Mouse (Mus musculus): ENCODE data around the gene Hist1h2bn.
"Not testable (repeated sequence)": the region's sequence is repeated elsewhere in the genome, so short reads cannot be mapped to it uniquely, and the experiment has no call there.

Gene Hist1h2bn

DNA sequence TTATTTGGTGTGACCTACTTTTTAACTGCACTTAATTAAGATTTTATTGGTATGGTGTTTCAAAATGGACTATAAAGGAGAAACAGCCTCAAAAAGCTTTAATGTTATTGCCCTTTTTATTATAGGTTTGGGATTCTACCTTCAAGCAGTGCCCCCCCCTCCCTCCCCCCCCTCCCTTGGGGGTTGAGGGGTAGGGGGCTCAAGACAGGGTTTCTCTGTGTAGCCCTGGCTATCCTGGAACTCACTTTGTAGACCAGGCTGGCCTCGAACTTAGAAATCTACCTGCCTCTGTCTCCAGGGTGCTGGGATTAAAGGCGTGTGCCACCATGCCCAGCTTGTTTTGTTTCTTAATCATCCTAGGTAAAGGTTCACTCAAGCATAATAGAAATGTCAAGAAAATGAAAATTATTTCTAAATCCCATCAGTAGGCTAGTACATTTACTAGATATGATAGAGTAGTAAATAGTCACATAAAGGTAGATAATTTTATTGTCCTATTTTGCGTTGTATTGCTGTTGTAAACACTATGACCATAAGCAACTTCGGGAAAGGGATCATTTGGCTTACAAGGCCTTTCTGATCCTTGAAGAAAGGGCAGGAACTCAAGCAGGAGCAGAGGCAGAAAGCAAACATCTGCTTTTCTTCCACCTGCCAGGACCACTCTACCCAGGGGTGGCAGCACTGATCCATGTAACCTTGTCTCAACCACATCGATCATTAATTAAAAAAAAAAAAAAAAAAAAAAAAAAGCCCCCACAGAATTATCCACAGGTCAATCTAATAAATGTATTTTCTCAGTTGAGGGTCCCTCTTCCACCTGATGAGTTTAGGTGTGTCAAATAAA is 30.7 kb upstream of the Hist1h2bn start:
- in situ Hi-C loops (cut with MseI, MboI), result loop anchor here in 1 of 2 experiments (25.0 kb wide), 1 partner anchor 314 kb away; the partner anchor contains the start of genes Hist1h2ag, Hist1h2ah, Hist1h2bj and Hist1h2bk

DNA sequence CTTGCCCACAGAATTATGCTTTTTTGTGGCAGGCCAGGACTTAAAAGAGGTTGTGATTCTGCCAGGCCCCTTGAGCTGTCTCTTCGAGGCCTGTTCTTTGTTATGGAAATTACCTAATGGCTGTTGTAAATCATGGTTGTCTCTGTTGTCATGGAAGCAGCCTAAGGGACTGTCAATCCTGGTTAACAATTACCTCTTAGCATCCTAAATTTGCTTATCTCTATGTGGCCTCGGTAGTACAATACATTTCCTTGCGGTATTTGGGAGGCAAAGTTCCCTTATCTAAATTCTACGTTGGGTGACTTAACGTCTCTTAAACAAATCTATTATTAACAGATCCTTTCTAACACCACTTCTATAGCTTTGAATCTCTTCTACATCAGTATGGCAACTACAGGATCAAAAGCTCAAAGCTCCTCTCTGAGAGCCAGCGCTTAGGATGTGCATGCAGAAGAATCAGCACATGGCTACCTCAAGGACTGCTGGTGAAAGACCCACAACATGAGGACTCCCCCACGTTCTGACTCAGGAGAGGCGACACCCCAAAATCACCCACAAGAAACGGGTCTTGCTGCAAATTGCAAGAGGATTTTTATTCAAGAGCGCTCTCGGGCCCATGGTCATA is 25.9 kb upstream of the Hist1h2bn start:
- in situ Hi-C loops (cut with MseI, MboI), result no loop called here

DNA sequence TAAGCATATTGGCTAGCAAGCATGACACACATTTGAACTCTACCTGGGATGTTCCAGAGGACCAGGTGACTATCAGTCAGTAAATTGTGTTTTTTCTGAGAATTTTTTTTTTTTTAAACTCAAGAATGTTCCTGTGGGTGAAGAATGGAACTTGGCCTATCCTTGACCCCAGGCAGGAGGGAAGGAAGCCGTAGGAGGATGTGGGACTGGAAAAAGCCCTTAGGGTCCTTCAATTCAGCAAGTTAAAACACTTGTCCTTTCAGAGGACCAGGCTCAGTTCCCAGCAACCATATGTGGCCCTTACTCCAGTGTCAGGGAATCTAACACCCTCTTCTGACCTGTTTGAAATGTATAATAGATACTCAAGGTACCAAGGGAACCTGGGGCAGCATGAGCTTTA is 24.4 kb upstream of the Hist1h2bn start:
- in situ Hi-C loops (cut with MseI, MboI), result no loop called here

DNA sequence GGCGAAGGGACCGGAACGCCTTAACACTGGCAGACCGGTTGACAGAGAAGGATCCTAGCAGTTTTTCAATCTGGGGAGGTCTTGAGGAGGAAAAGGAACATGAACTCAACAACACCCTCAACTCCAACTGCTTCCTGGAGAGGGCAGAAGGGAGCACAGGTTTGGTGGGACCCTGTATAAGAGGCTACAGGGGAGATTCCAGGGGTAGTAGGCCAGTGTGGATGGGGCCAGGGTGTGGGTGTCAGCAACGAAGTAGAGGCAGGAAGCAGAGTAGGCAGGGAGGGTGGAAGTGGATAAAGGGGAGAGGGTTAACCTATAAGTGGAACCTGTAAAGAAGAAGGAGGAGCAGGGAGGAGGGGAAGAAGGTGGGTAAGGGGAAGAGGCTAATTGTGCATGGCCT is 20.5 kb upstream of the Hist1h2bn start:
- in situ Hi-C loops (cut with MseI, MboI), result no loop called here

DNA sequence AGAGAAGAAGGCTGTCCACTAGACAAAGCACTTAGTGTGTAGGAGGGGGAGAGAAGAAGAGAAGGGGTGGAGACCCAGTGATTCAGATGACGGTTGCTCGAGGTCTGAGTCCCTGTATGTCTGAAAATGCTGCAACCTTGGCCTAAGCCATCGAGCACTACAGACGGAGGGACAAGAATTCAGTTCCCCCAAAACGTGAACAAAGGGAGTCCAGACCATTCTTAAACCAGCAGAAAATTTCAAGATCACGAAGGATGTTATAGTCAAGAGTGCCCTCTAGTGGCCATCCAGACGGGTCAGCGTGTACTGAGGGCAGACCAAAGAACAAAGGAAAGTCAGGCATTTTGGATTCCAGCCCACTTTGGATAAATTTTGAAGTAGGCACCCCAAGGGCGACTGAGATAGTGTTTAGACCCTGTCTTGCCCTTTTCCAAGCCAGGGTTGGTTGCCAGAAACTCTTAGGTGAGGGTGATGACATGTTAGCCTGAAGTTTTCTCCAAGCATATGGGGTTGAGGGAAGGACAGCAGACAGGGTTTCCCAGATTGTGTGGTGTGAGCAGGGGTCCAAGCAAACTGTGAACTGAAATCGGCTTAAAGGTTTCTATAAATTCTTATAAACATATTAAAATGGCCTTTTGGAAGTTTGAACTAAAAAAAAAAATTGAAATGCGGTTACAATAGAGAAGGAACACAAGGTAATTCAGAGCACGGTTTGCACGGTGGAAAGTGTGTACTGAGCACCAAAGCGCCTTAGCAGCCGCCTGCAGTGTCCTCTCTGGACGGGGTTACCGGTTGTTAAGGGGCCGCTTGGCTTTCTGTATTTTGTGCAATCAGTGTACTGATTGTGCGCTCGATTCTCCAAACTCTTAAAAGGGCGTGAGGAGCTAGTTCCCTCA is 19.7 kb upstream of the Hist1h2bn start:
- in situ Hi-C loops (cut with MseI, MboI), result no loop called here

DNA sequence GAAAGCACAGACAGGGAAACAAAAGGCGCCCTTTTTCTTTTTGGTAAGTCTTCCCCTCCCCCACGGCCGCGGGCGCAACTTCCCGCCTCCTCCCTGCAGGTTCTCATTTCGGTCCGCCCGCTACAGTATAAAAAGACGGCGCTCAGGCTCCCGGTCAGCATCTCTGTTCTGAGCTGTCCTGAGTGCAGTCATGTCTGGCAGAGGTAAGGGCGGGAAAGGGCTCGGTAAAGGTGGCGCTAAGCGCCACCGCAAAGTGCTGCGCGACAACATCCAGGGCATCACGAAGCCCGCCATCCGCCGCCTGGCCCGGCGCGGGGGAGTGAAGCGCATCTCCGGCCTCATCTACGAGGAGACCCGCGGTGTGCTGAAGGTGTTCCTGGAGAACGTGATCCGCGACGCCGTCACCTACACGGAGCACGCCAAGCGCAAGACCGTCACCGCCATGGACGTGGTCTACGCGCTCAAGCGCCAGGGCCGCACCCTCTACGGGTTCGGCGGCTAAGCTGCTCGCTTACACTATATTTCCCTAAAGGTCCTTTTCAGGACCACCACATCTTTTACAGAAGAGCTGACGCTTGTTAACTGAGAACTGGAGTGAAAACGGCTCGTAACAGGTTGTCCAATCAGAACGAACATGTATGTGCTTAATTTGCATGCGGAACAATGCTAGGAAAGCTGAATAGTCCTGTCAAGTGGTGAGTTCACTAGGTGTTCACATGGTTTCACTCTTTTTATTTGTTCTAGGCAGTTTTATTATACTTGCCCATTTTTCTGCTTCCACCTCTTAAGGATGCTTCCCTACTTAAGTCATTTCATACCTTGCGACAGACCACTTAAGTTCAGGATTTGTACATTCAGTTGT is 18.8 kb upstream of the Hist1h2bn start, which contains the start of gene Hist1h4j:
Hist1h4j (plus strand) TSS at position 159 of the 862 bp plus-strand sequence.
- in situ Hi-C loops (cut with MseI, MboI), result not testable (repeated sequence)

DNA sequence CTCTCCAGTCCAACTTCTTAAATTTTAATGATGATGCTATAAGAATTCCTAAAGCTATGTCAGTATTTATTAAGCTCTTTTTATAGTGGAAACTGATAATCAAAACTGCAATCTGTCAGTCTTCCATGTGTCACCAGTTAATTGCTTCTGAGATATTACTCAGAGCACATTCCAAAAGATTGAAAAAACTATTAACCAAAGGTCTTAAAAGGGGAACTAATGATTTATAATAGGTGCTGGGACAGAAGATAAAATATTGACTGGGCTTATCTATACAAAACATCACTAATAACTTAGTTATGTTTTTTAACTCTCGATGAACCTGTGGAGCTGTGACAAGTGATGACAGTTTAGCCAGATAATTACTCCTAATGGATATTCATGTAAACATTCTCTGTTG is 8.9 kb upstream of the Hist1h2bn start:
- in situ Hi-C loops (cut with MseI, MboI), result no loop called here

DNA sequence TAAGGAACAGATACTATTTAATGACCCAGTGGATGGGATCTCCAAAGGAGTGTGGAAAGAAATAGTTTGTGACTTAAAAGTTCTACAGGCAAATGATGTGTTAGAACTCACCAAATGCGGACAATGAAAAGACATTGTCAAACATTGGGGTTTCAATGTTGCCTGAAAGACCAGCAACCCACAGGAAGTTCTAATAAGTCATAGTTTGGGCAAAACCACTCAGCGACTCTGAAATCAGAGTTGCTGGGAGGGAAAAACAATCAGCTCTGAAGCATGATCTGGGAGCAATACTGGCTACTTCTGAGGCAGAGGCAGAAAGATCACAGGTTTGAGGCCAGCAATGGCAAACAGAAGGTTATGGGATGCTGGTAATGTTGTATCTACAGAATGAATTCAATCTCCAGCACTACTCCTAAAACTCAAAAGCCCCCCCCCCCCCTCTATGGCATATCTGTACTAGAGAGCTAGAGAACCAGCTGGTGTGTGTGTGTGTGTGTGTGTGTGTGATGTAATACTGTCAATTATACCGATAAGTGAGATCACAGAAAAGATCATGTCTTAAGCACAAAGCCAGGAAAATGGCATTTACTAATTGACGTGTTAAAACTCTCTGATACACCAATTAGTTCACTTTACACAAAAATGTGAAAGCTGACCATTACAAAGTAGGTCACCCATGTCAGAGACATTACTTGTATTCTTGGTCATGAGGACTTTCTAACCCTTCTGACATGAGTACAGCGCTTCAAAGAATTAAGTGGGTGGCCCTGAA is 4.3 kb upstream of the Hist1h2bn start:
- in situ Hi-C loops (cut with MseI, MboI), result no loop called here

DNA sequence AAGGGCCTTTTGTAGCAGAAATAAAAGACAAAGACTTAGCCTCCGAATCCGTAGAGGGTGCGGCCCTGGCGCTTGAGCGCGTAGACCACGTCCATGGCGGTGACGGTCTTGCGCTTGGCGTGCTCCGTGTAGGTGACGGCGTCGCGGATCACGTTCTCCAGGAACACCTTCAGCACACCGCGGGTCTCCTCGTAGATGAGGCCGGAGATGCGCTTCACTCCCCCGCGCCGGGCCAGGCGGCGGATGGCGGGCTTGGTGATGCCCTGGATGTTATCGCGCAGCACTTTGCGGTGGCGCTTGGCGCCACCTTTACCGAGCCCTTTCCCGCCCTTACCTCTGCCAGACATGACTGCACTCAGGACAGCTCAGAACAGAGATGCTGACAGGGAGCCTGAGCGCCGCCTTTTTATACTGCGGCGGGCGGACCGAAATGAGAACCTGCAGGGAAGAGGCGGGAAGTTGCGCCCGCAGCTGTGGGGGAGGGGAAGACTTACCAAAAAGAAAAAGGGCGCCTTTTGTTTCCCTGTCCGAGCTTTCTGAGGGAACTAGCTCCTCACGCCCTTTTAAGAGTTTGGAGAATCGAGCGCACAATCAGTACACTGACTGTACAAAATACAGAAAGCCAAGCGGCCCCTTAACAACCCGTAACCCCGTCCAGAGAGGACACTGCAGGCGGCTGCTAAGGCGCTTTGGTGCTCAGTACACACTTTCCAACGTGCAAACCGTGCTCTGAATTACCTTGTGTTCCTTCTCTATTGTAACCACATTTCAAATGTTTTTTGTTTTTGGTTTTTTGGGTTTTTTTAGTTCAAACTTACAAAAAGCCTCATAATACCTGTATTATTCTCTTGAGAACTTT is 3.5 kb upstream of the Hist1h2bn start, which contains the start of gene Hist1h4k:
Hist1h4k (minus strand) TSS at position 347 of the 859 bp plus-strand sequence.
- in situ Hi-C loops (cut with MseI, MboI), result not testable (repeated sequence)

DNA sequence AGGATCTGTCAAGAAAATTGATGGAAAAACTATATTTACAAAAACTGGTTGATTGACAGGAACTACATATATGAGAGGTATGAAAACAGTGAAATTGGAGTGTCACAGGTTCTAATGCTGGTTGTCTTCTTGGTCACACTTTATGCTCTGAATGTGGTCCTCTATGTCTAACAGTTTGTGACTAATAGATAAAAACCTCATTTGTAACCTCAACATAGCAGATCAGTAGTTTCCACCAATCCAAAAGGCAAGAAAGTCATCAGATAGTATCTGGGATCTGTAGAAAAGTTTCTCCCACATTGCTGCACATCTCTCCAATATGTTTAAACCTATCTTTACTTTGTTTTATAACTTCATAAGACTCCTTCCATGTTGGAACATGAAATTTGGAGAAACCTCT is 2.5 kb upstream of the Hist1h2bn start:
- in situ Hi-C loops (cut with MseI, MboI), result no loop called here

DNA sequence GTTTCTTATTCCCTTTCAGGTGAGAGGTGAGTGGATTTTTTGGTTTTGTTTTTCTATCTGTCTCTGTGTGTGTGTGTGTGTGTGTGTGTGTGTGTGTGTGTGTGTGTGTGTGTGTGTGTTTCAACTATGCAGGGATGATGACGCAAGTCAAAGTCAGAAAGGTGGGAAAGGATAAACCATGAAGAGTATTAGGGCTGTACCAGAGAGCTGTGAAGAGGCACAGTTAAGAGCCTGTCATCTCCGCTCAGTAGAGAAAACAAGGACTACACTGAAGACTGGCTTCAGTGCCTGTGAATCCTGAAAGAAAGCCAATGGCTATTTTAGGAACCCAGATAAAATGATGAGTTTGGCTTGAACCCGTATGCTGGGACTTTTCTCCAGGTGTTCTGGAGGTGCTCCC is 2.1 kb upstream of the Hist1h2bn start:
- in situ Hi-C loops (cut with MseI, MboI), result no loop called here

DNA sequence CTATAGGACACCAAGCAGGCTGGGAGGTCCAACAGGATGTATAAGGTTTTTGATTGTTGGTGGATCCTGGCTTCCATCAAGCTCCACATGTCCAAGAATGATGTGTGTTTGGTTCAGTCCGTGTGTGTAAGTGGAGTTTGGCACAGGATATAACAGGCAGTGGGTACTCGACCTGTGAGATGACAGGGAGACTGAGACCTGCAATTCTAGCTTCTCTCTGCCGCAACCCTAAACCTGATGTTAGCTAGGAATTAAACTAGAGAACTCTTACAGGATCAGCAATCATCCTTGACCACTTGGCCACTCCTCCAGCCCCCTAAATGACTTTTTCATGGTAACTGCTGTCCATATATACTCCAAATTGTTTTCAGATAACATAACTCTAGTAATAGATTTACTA is 1.6 kb upstream of the Hist1h2bn start:
- in situ Hi-C loops (cut with MseI, MboI), result no loop called here

DNA sequence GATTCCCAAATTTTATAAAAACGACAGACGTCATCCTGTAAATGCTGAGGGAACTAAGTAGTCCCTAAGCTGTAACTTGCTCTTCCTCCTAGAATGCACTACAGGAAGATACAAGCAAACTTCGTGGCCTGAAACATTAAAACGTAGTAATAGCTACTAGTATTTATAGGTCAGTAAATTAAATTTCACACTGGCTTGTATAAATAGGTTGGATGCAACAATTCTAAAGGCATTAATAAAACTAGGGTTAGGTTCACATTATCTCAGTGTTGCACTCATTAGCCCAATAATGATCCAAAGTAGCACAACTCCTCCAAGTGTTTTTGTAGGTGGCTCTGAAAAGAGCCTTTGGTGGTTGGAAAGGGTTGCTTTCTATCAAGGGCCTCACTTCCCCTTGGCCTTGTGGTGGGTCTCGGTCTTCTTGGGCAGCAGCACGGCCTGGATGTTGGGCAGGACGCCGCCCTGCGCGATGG is 836 bp upstream of the Hist1h2bn start:
- in situ Hi-C loops (cut with MseI, MboI), result no loop called here

DNA sequence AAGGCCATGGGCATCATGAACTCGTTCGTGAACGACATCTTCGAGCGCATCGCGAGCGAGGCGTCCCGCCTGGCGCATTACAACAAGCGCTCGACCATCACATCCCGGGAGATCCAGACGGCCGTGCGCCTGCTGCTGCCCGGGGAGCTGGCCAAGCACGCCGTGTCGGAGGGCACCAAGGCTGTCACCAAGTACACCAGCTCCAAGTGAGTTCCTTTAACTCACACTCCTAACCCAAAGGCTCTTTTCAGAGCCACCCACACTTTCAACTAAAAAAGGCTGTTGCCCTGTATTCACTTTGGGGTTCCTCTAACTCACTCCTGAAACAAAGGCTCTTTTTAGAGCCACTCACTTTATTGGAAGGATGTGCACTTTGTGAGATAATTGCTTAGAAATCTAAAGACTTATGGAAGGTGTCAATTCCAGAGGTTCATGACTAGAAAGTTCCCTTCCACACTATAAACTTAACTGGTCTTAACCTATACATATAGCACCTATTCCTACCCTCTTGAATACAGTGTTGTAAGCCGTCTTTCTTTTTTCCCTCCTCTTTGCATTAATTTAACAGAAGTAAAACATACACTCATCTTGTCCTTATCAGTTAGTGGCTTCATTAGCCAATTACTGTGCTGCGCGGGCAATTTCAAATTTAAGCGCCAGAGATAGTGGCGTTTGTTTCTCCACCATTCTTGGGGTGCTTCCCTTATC is 525 bp downstream of the Hist1h2bn start:
- in situ Hi-C loops (cut with MseI, MboI), result not testable (repeated sequence)

DNA sequence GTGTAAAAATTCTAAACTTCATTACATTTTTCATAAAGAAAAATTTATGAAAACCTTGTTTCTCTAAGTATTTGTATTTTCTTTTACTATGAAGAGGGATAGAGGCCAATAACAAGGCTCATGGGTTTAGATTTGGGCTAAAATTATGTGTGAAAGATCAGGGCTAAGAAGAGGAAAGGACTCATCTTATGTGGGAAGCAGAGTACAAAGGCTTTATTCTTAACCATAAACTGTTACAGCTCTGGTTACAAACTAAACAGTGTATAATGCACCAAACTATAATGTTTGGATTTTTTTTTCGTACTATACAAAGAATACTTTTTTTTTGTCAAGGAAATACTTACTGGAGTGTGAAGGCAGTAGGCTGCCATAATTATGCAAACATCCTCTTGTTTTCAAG is 1.8 kb downstream of the Hist1h2bn start:
- in situ Hi-C loops (cut with MseI, MboI), result no loop called here

DNA sequence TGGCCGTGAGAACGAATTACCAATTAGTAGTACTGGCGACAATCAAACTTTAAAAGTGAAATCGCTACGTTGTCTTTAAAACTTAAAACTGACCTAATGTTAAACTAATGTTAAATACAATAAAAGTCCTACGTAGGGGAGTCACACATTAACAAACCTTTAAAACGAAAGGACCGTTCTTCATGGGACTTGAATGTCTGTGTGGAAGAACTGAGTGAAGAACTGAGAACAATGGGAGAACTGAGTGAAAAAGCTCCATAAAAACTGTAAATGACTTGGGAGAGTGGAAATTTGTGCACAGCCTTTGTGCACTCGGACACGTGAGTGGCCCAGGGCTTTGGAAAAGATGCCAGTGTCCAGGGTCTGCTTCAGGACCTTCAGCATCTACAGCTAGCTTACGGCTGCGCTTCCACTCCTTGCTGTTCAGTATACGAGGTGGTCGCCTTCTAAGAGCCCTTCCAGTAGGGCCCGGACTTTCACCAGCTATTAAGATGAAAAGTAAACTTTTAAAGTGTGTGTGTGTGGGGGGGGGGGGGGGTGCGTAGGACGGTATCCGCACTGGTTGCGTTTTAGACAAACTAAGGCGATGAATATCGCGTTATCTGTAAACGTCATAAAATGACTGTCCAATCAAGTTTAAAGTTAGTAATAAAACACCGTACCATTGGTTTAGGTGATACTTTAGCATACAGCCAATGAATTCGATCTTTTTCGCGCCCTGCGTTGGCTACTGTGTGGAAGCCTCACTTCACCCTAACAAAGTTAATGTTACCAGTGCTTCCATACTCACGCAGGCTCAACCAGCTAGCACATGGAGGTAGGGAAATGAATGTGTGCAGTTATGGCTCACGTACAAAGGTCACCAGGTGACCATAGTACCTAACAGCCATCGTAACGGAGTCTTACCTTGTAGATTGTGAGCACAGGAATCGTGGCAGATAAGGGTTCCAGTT is 25.2 kb downstream of the Hist1h2bn start:
- in situ Hi-C loops (cut with MseI, MboI), result no loop called here

Measured in mouse trophoblast stem cell (cell line).